Mouse (Mus musculus) left cerebral cortex, postnatal 14 days (tissue): ENCODE results near the gene Dclk1. TPM values are rescaled to one million over a fixed set of nuclear protein-coding genes. Genes with fewer than 3 reads are reported as not detected.

Experiments
- DNase-seq, 2 experiments: peaks; one replicate each; pipeline ENCODE4 v3.0.0; 2021 to 2022; ENCODE audit warnings: low spot score in 2 of 2, mixed read lengths in 1 of 2
- intact Hi-C: fragments of 180-260 bp; cut with DNase I; formaldehyde crosslinking; loops from one replicate; pipeline ENCODE4 v1.15.1; 2025
- total RNA-seq, 2 experiments: library from RNA; stranded (reverse); gene quantifications; 2 replicates each; pipeline ENCODE4 v1.2.3; 2021

Gene Dclk1
- total RNA-seq, 2 experiments from 2014 or later: 1,062 to 1,119 TPM

- DNase-seq: no peak
- intact Hi-C loops: no loop called here
Measured at GRCm38 (mm10) chr3:55587434-55587971, 345.3 kb downstream of the Dclk1 start.

- intact Hi-C loops: no loop called here
Measured at GRCm38 (mm10) chr3:55587972-55588946, 346.1 kb downstream of the Dclk1 start.

More at GRCm38 (mm10) chr3:55587972-55588946, 346.1 kb downstream of the Dclk1 start:
- no peak for DNase-seq

Other genes starting within 250 kb of the Dclk1 start
- 1 to 10 TPM; 1.6 to 1.9 TPM for gene Ccna1, start 186.9 kb upstream of the Dclk1 start, total RNA-seq
- 10 to 100 TPM; 16.5 to 17.0 TPM for gene Spg20, start 130.3 kb upstream of the Dclk1 start, total RNA-seq
- under 1 TPM in 1 of 2 experiments, not detected in 1; 0.15 TPM for gene Ccdc169, start 105.0 kb upstream of the Dclk1 start, total RNA-seq
- not detected for gene Sohlh2, start 60.3 kb upstream of the Dclk1 start, total RNA-seq
- gene Gm21954, start 229.8 kb downstream of the Dclk1 start, total RNA-seq: not detected